Mouse (Mus musculus): Measurements from ENCODE around the gene Eif1b.

The Eif1b gene

GRCm38 (mm10) chr9:120492010-120492399 lies at the start of gene Eif1b:
TSS of gene Eif1b (plus strand) at chr9:120492232.
- ChIA-PET POLR2A (interaction anchor here in 2 of 4 experiments (0.6 to 5.1 kb wide), 7 partner anchors 10 to 187 kb away, joined by 3 to 28 read pairs (median 5); partner anchors contain the start of gene Rpl14 (in 1 of the 2)), CTCF (interaction anchor here in 2 of 4 experiments (0.6 to 2.2 kb wide), 6 partner anchors 9 to 231 kb away, joined by 3 to 6 read pairs (median 4); partner anchors contain the start of gene Rpl14 (in 1 of the 2))

- POLR2A ChIA-PET, result no interaction called here
Measured at GRCm38 (mm10) chr9:120444642-120445041, 47.4 kb upstream of the Eif1b start.

GRCm38 (mm10) chr9:120449696-120450329 lies 42.2 kb upstream of the Eif1b start:
- CTCF ChIA-PET, result interaction anchor here in 2 of 4 experiments (0.6 kb wide), 2 partner anchors 22 to 268 kb away, joined by 4 to 6 read pairs; no protein-coding TSS in a partner anchor
- POLR2A ChIA-PET, result interaction anchor here in 1 of 4 experiments (0.6 kb wide), 1 partner anchor 496 kb away, joined by 4 read pairs; no protein-coding TSS in a partner anchor

More at GRCm38 (mm10) chr9:120444642-120445041, 47.4 kb upstream of the Eif1b start:
- CTCF ChIA-PET, result no interaction called here

GRCm38 (mm10) chr9:120455768-120456655 lies 36.0 kb upstream of the Eif1b start:
- ChIA-PET CTCF (interaction anchor here in 3 of 4 experiments (0.5 to 1.7 kb wide), 6 partner anchors 31 to 977 kb away, joined by 3 to 7 read pairs (median 4); no protein-coding TSS in a partner anchor), POLR2A (interaction anchor here in 3 of 4 experiments (0.7 to 1.6 kb wide), 7 partner anchors 17 to 1277 kb away, joined by 3 to 4 read pairs (median 3); partner anchors contain the start of gene Rpl14 (in 1 of the 3))

GRCm38 (mm10) chr9:120470431-120470830 lies 21.6 kb upstream of the Eif1b start:
- CTCF ChIA-PET, result no interaction called here
- POLR2A ChIA-PET, result no interaction called here

- ChIA-PET CTCF (no interaction called here), POLR2A (no interaction called here)
Measured at GRCm38 (mm10) chr9:120481644-120482043, 10.4 kb upstream of the Eif1b start.

GRCm38 (mm10) chr9:120482382-120482781 lies 9.7 kb upstream of the Eif1b start:
- CTCF ChIA-PET, result no interaction called here
- POLR2A ChIA-PET, result interaction anchor here in 1 of 4 experiments (0.6 to 1.2 kb wide), 2 partner anchors 11 to 103 kb away, joined by 3 read pairs; no protein-coding TSS in a partner anchor

- ChIA-PET CTCF (interaction anchor here in 1 of 4 experiments (0.7 kb wide), 1 partner anchor 123 kb away, joined by 4 read pairs; no protein-coding TSS in a partner anchor), POLR2A (interaction anchor here in 1 of 4 experiments (1.1 to 1.2 kb wide), 2 partner anchors 10 to 88 kb away, joined by 3 read pairs; partner anchors contain the start of gene Rpl14)
Measured at GRCm38 (mm10) chr9:120483101-120483500, 8.9 kb upstream of the Eif1b start.

- CTCF ChIA-PET, result interaction anchor here in 1 of 4 experiments (1.2 kb wide), 1 partner anchor 110 kb away, joined by 3 read pairs; no protein-coding TSS in a partner anchor
Measured at GRCm38 (mm10) chr9:120487076-120487475, 5.0 kb upstream of the Eif1b start.

GRCm38 (mm10) chr9:120491509-120491908 lies 523 bp upstream of the Eif1b start:
- CTCF ChIA-PET, result interaction anchor here in 1 of 4 experiments (1.1 to 2.2 kb wide), 5 partner anchors 10 to 231 kb away, joined by 3 to 6 read pairs (median 5); partner anchors contain the start of gene Rpl14
- POLR2A ChIA-PET, result interaction anchor here in 2 of 4 experiments (0.6 to 5.1 kb wide), 4 partner anchors 10 to 188 kb away, joined by 3 to 28 read pairs (median 10); partner anchors contain the start of gene Rpl14 (in 1 of the 2)

More at GRCm38 (mm10) chr9:120487076-120487475, 5.0 kb upstream of the Eif1b start:
- POLR2A ChIA-PET, result no interaction called here

- CTCF ChIA-PET, result interaction anchor here (0.5 to 2.2 kb wide), 11 partner anchors 9 to 308 kb away, joined by 3 to 10 read pairs (median 5); no protein-coding TSS in a partner anchor
Measured at GRCm38 (mm10) chr9:120492400-120493351, 644 bp downstream of the Eif1b start.

GRCm38 (mm10) chr9:120493781-120494180 lies 1.7 kb downstream of the Eif1b start:
- ChIA-PET CTCF (interaction anchor here in 3 of 4 experiments (0.5 to 1.8 kb wide), 9 partner anchors 8 to 487 kb away, joined by 3 to 8 read pairs (median 4); no protein-coding TSS in a partner anchor), POLR2A (interaction anchor here in 3 of 4 experiments (0.7 to 5.1 kb wide), 7 partner anchors 8 to 291 kb away, joined by 3 to 28 read pairs (median 5); partner anchors contain the start of gene Rpl14 (in 2 of the 3))

More at GRCm38 (mm10) chr9:120492400-120493351, 644 bp downstream of the Eif1b start:
- POLR2A ChIA-PET, result interaction anchor here in 3 of 4 experiments (0.6 to 5.1 kb wide), 14 partner anchors 9 to 821 kb away, joined by 3 to 28 read pairs (median 5); partner anchors contain the start of gene Rpl14 (in 2 of the 3)

- ChIA-PET CTCF (interaction anchor here in 1 of 4 experiments (1.1 kb wide), 1 partner anchor 305 kb away, joined by 3 read pairs; no protein-coding TSS in a partner anchor), POLR2A (no interaction called here)
Measured at GRCm38 (mm10) chr9:120496691-120497090, 4.7 kb downstream of the Eif1b start.

GRCm38 (mm10) chr9:120497983-120498382 lies 6.0 kb downstream of the Eif1b start:
- CTCF ChIA-PET, result interaction anchor here in 1 of 4 experiments (6.7 kb wide), 1 partner anchor 72 kb away, joined by 140 read pairs; the partner anchor contains the start of gene Rpl14

GRCm38 (mm10) chr9:120501191-120501902 lies 9.3 kb downstream of the Eif1b start:
- CTCF ChIA-PET, result interaction anchor here (0.5 to 6.7 kb wide), 90 partner anchors 8 to 1767 kb away, joined by 3 to 140 read pairs (median 4); partner anchors contain the start of genes Rpl14 (in 3 of the 4), Eif1b (in 2 of the 4) and Entpd3 (in 2 of the 4)
- POLR2A ChIA-PET, result interaction anchor here (0.9 to 7.8 kb wide), 20 partner anchors 8 to 92 kb away, joined by 3 to 76 read pairs (median 5); partner anchors contain the start of genes Rpl14 (in 4 of the 4) and Eif1b (in 1 of the 4)

More at GRCm38 (mm10) chr9:120497983-120498382, 6.0 kb downstream of the Eif1b start:
- POLR2A ChIA-PET, result interaction anchor here in 2 of 4 experiments (1.0 to 7.8 kb wide), 2 partner anchors 73 to 76 kb away, joined by 3 to 76 read pairs; partner anchors contain the start of gene Rpl14 (in 1 of the 2)

GRCm38 (mm10) chr9:120502013-120502412 lies 10.0 kb downstream of the Eif1b start:
- ChIA-PET CTCF (interaction anchor here (0.5 to 6.7 kb wide), 92 partner anchors 9 to 1766 kb away, joined by 3 to 140 read pairs (median 4); partner anchors contain the start of genes Rpl14 (in 3 of the 4), Eif1b (in 2 of the 4) and Entpd3 (in 2 of the 4)), POLR2A (interaction anchor here (0.8 to 7.8 kb wide), 22 partner anchors 9 to 222 kb away, joined by 3 to 76 read pairs (median 5); partner anchors contain the start of genes Rpl14 (in 4 of the 4) and Eif1b (in 1 of the 4))
